Mouse (Mus musculus): ENCODE results near the gene Mitf.

DNA sequence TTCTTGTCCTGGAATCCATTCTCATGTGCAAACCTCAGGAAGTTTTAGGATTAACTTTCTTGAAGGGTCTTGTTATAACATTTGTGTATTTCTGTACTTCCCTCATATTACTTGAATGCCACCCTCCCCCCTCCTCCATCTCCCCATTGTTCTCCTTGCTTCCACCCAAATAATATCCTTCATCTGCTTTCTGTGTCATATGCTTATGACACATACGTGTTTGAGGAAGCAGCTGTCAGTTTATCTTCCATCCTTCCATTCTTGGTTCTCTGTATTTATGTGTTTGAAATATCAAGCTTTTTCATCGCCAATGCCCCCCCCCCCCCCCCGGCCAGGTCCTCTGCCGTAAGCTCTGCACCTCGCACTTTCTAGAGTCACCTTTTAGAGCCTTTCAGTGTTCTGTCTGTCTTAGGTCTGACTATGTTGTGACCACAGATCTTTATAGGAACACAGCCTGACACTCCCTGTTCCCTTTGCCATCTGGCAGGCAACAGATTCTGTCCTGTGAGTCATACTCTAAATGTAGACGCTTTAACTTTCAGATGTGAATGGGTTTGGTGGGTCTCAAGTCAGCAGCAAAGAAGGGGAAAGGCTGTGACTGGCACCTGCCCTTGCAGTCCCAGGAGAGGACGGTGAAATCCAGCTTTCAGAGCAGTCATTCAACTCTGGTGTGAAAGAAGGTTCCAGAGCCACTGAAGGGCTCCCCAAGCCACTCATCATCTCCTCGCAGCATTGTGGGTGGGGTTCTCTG, 48.7 kb downstream of the Mitf start:
- TF ChIP-seq POLR2A (IDR thresholded peaks at IDR 0.05; ENCODE audit: low read depth, low read length), result no peak
- no peak for TF ChIP-seq CTCF (IDR thresholded peaks at IDR 0.05; ENCODE audit: borderline replicate concordance, insufficient read depth, low read length)

Measured in embryonic fibroblast, embryonic 13.5 days (primary cell).